Mouse (Mus musculus) MEL (cell line): Measurements from ENCODE around the gene Tymp. TPM values are rescaled to one million over a fixed set of nuclear protein-coding genes. Genes with fewer than 3 reads are reported as not detected.

Source experiments
- DNase-seq: peaks from one replicate; pipeline ENCODE4 v3.0.0; 2011; ENCODE audit warnings: low read depth, low spot score
- H3K27ac ChIP-seq: 2 replicates; pipeline ENCODE4 v1.5.1; 2012; ENCODE audit warnings: low read depth, mild to moderate bottlenecking, control low read depth, low read length, moderate library complexity; ENCODE audit not compliant: control insufficient read depth
- H3K27me3 ChIP-seq, 2 experiments: fragments of 150-350 bp in 1 of 2; sonication (generic) in 1 of 2; 2 replicates each; pipeline ENCODE4 v1.6.1; 2012; ENCODE audit warnings: low read length in 2 of 2, mild to moderate bottlenecking in 2 of 2, improper control_type of control experiment in 1 of 2, moderate library complexity in 1 of 2; ENCODE audit not compliant: insufficient read depth in 2 of 2, control insufficient read depth in 1 of 2
- H3K36me3 ChIP-seq, 2 experiments: 2 replicates each; pipeline ENCODE4 v1.6.1; 2012 to 2014; ENCODE audit warnings: low read length in 2 of 2, improper control_type of control experiment in 1 of 2, inconsistent platforms in 1 of 2, mild to moderate bottlenecking in 1 of 2; ENCODE audit not compliant: insufficient read depth in 2 of 2, control insufficient read depth in 1 of 2
- H3K4me1 ChIP-seq, 2 experiments: fragments of 150-350 bp in 1 of 2; sonication (generic) in 1 of 2; 2 replicates each; pipeline ENCODE4 v1.6.1; 2012; ENCODE audit warnings: low read length in 2 of 2, improper control_type of control experiment in 1 of 2, mild to moderate bottlenecking in 1 of 2; ENCODE audit not compliant: insufficient read depth in 2 of 2, control insufficient read depth in 1 of 2
- H3K4me3 ChIP-seq, 2 experiments: fragments of 150-350 bp in 1 of 2; sonication (generic) in 1 of 2; 2 replicates each; pipeline ENCODE4 v1.5.1; 2012; ENCODE audit warnings: low read depth in 2 of 2, low read length in 2 of 2, mild to moderate bottlenecking in 2 of 2, moderate library complexity in 2 of 2, control low read depth in 1 of 2, improper control_type of control experiment in 1 of 2; ENCODE audit not compliant: control insufficient read depth in 1 of 2, insufficient read depth in 1 of 2
- H3K79me2 ChIP-seq: 2 replicates; pipeline ENCODE4 v1.6.1; 2012; ENCODE audit warnings: mild to moderate bottlenecking, low read length, moderate library complexity; ENCODE audit not compliant: control insufficient read depth, poor library complexity, insufficient read depth
- H3K9ac ChIP-seq: 2 replicates; pipeline ENCODE4 v1.6.1; 2012; ENCODE audit warnings: low read depth, mild to moderate bottlenecking, control low read depth, low read length, moderate library complexity; ENCODE audit not compliant: control insufficient read depth, poor library complexity, severe bottlenecking
- H3K9me3 ChIP-seq: fragments of 150-350 bp; sonication (generic); replicated peaks from 2 replicates; pipeline ENCODE4 v1.6.1; 2012; ENCODE audit warnings: mild to moderate bottlenecking, low read length, improper control_type of control experiment, moderate library complexity; ENCODE audit not compliant: insufficient read depth
- BHLHE40 ChIP-seq: IDR thresholded peaks from 2 replicates; pipeline ENCODE4 v1.6.1; 2012; ENCODE audit warnings: low read depth, mild to moderate bottlenecking, inconsistent platforms, low read length, improper control_type of control experiment, borderline replicate concordance
- CHD1 ChIP-seq: IDR thresholded peaks from 2 replicates; pipeline ENCODE4 v1.6.1; 2012; ENCODE audit warnings: low read depth, mild to moderate bottlenecking, inconsistent platforms, low read length, improper control_type of control experiment
- CTCF ChIP-seq, 3 experiments: IDR thresholded peaks in 2 of 3; conservative IDR thresholded peaks in 1 of 3; 2 replicates each; pipeline ENCODE4 v1.5.1; 2011 to 2012; ENCODE audit warnings: low read length in 3 of 3, low read depth in 2 of 3, mild to moderate bottlenecking in 2 of 3, improper control_type of control experiment in 1 of 3, inconsistent platforms in 1 of 3, mixed read lengths in 1 of 3, moderate library complexity in 1 of 3; ENCODE audit not compliant: control insufficient read depth in 1 of 3, insufficient read depth in 1 of 3, poor library complexity in 1 of 3, severe bottlenecking in 1 of 3
- EP300 ChIP-seq, 2 experiments: IDR thresholded peaks; 2 replicates each; pipeline ENCODE4 v1.6.1; 2011; ENCODE audit warnings: improper control_type of control experiment in 2 of 2, low read length in 2 of 2, low read depth in 1 of 2, mild to moderate bottlenecking in 1 of 2
- ETS1 ChIP-seq: IDR thresholded peaks from 2 replicates; pipeline ENCODE4 v1.6.1; 2012; ENCODE audit warnings: low read depth, mild to moderate bottlenecking, inconsistent platforms, low read length, improper control_type of control experiment, moderate library complexity
- GABPA ChIP-seq: IDR thresholded peaks from 2 replicates; pipeline ENCODE4 v1.6.1; 2012; ENCODE audit warnings: low read depth, mild to moderate bottlenecking, inconsistent platforms, low read length, improper control_type of control experiment, moderate library complexity
- GATA1 ChIP-seq: IDR thresholded peaks from 2 replicates; pipeline ENCODE4 v1.6.1; 2011; ENCODE audit warnings: low read depth, low read length, improper control_type of control experiment
- KAT2A ChIP-seq: conservative IDR thresholded peaks from 2 replicates; pipeline ENCODE4 v1.6.1; 2012; ENCODE audit warnings: low read depth, low read length, improper control_type of control experiment, inconsistent platforms
- MAX ChIP-seq: IDR thresholded peaks from 2 replicates; pipeline ENCODE4 v1.6.1; 2011; ENCODE audit warnings: low read length, improper control_type of control experiment
- MAZ ChIP-seq: IDR thresholded peaks from 2 replicates; pipeline ENCODE4 v1.6.1; 2012; ENCODE audit warnings: low read depth, mild to moderate bottlenecking, inconsistent platforms, low read length, improper control_type of control experiment
- MYC ChIP-seq: IDR thresholded peaks from 2 replicates; pipeline ENCODE4 v1.6.1; 2011; ENCODE audit warnings: low read depth, mild to moderate bottlenecking, low read length, improper control_type of control experiment, moderate library complexity
- NRF1 ChIP-seq: IDR thresholded peaks from 2 replicates; pipeline ENCODE4 v1.6.1; 2014; ENCODE audit warnings: low read depth, mild to moderate bottlenecking, inconsistent platforms, low read length, improper control_type of control experiment, moderate library complexity; ENCODE audit not compliant: poor library complexity, insufficient read depth, severe bottlenecking
- POLR2A ChIP-seq, 2 experiments: IDR thresholded peaks; 2 replicates each; pipeline ENCODE4 v1.6.1; 2011 to 2012; ENCODE audit warnings: low read length in 2 of 2, mild to moderate bottlenecking in 2 of 2, control low read depth in 1 of 2, improper control_type of control experiment in 1 of 2, low read depth in 1 of 2, moderate library complexity in 1 of 2; ENCODE audit not compliant: control insufficient read depth in 1 of 2, insufficient read depth in 1 of 2, poor library complexity in 1 of 2
- POLR2AphosphoS2 ChIP-seq: IDR thresholded peaks from 2 replicates; pipeline ENCODE4 v1.6.1; 2011; ENCODE audit warnings: low read length, improper control_type of control experiment
- RAD21 ChIP-seq: IDR thresholded peaks from 2 replicates; pipeline ENCODE4 v1.6.1; 2011; ENCODE audit warnings: mild to moderate bottlenecking, low read depth, low read length, improper control_type of control experiment
- SMC3 ChIP-seq: IDR thresholded peaks from 2 replicates; pipeline ENCODE4 v1.6.1; 2011; ENCODE audit warnings: low read depth, low read length, improper control_type of control experiment
- TAL1 ChIP-seq: IDR thresholded peaks from 2 replicates; pipeline ENCODE4 v1.6.1; 2012; ENCODE audit warnings: mild to moderate bottlenecking, inconsistent platforms, low read length, moderate library complexity, mixed read lengths
- USF2 ChIP-seq, 2 experiments: IDR thresholded peaks; 2 replicates each; pipeline ENCODE4 v1.6.1; 2011 to 2012; ENCODE audit warnings: improper control_type of control experiment in 2 of 2, low read length in 2 of 2, borderline replicate concordance in 1 of 2, inconsistent platforms in 1 of 2, low read depth in 1 of 2, mild to moderate bottlenecking in 1 of 2; ENCODE audit not compliant: insufficient read depth in 1 of 2
- ZC3H11A ChIP-seq: IDR thresholded peaks from 2 replicates; pipeline ENCODE4 v1.6.1; 2012; ENCODE audit warnings: low read depth, mild to moderate bottlenecking, inconsistent platforms, low read length, improper control_type of control experiment
- ZKSCAN1 ChIP-seq: IDR thresholded peaks from 2 replicates; pipeline ENCODE4 v1.6.1; 2012; ENCODE audit warnings: low read depth, mild to moderate bottlenecking, inconsistent platforms, low read length, improper control_type of control experiment, moderate library complexity
- ZMIZ1 ChIP-seq: IDR thresholded peaks from 2 replicates; pipeline ENCODE4 v1.6.1; 2012; ENCODE audit warnings: low read depth, mild to moderate bottlenecking, inconsistent platforms, low read length, improper control_type of control experiment, moderate library complexity
- polyA plus RNA-seq, 2 experiments: library from polyadenylated mRNA; stranded (reverse) in 1 of 2; unstranded in 1 of 2; fragments of >175 nt in 1 of 2; fragments of >200 nt in 1 of 2; gene quantifications; 2 replicates each; pipeline versions ENCODE4 v1.2.1 to v1.2.4; 2012; ENCODE audit warnings: low replicate concordance in 2 of 2, low read depth in 1 of 2; ENCODE audit not compliant: insufficient read length in 2 of 2, insufficient read depth in 1 of 2, missing spikeins in 1 of 2
- total RNA-seq: library from RNA; depleted of rRNA; stranded (reverse); fragments of 300-350 nt; gene quantifications from 2 replicates; pipeline ENCODE4 v1.2.3, GENCODE M21; 2012

Tymp gene
- total and polyA plus RNA-seq, 3 experiments, result 1.5 to 2.0 TPM; not detected in 1

DNA sequence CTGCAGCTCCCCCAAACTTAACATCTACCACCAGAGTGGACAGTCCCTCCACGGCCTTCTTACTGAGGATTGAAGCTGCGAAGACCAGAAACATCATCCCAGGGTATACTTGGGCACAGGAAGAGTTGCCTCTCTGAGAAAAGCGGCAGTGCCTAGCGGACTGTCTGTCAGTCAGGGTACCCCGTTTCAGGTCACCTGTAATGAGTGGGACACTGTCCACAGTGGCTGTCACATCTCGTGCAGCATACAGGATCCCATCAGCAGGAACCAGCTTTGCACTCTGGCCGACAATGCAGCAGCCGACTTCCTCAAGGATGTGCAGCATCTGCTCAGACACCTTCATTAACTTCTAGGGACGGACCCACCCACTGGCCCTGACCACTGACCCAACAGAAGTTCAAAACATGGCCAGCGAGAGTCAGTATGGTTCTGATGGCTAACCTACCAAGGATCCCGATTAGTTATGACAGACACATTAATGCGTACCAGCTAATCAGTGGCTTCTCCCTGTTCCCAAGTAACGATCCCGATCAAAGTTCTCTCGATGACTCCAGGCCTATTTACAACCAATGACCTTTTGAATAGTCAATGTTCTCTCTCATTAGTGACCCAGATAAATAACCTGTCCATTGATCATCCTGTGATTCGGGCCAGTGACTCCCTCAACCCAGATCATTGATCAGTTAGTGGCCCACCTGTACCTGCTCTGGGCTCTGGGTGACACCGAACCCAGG lies 1.9 kb downstream of the Tymp start:
- Histone ChIP-seq H3K27me3 (no peaks in the 10 kb centered on the region), H3K36me3 (peaks cover 5 to 9% of the 10 kb centered on the region in 2 experiments; a peak in 3 of 4 replicates), H3K4me3 (no peak overlapping the region), H3K79me2 (peaks cover 20% of the 10 kb centered on the region), H3K9ac (no peak overlapping the region), H3K9me3 (no peaks in the 10 kb centered on the region), H3K27ac (no peak overlapping the region), H3K4me1 (peaks cover 0 to 8% of the 10 kb centered on the region in 2 experiments; a peak in 1 of 4 replicates)
- no peak for DNase-seq
- TF ChIP-seq GATA1 (no peak), CHD1 (no peak), NRF1 (no peak), GABPA (no peak), KAT2A (no peak), TAL1 (no peak), SMC3 (no peak), MAX (no peak), RAD21 (no peak), MAZ (no peak), EP300 (IDR thresholded peaks at IDR 0.05; ENCODE audit: low read depth in 1 of 2, low read length in 2 of 2) (no peak), MYC (no peak), USF2 (IDR thresholded peaks at IDR 0.05; ENCODE audit: borderline replicate concordance in 1 of 2, insufficient read depth in 1 of 2, low read depth in 1 of 2, low read length in 2 of 2) (no peak), ZC3H11A (no peak), ETS1 (no peak), ZMIZ1 (no peak), CTCF (IDR thresholded peaks at IDR 0.05 in 2 of 3, conservative IDR thresholded peaks at IDR 0.05 in 1 of 3; ENCODE audit: control insufficient read depth in 1 of 3, insufficient read depth in 1 of 3, low read depth in 2 of 3, low read length in 3 of 3, poor library complexity in 1 of 3, severe bottlenecking in 1 of 3) (no peak), ZKSCAN1 (no peak), BHLHE40 (no peak)

- peaks cover 20% of the 10 kb centered on the region for H3K79me2 ChIP-seq
- no peaks in the 10 kb centered on the region for H3K9me3 ChIP-seq
- TF ChIP-seq GATA1 (no peak), POLR2AphosphoS2 (no peak), POLR2A (IDR thresholded peaks at IDR 0.05; ENCODE audit: control insufficient read depth in 1 of 2, insufficient read depth in 1 of 2, low read depth in 1 of 2, low read length in 2 of 2, poor library complexity in 1 of 2) (no peak), ZKSCAN1 (no peak)
- no peak overlapping the region for H3K27ac ChIP-seq
- no peaks in the 10 kb centered on the region for H3K27me3 ChIP-seq
- DNase-seq, result no peak
- H3K36me3 ChIP-seq, result peaks cover 5% of the 10 kb centered on the region in 2 experiments; a peak in 3 of 4 replicates
- peak overlapping the region; percentile 90 for H3K9ac ChIP-seq
- H3K4me1 ChIP-seq, result peaks cover 0 to 8% of the 10 kb centered on the region in 2 experiments; a peak in 1 of 4 replicates
- peak overlapping the region; percentile 63 to 76 for H3K4me3 ChIP-seq
Measured at GRCm38 (mm10) chr15:89374340-89374739, 2.5 kb downstream of the Tymp start.
